Mouse (Mus musculus) small intestine, adult 2 months (tissue): Measurements from ENCODE around the gene Ddah1.

Experiments used
- CTCF ChIP-seq: fragments of 200-500 bp; IDR thresholded peaks from 2 replicates; pipeline ENCODE4 v1.5.1; 2012; ENCODE audit warnings: low read depth, mild to moderate bottlenecking, control low read depth, inconsistent platforms, low read length, moderate library complexity, mixed read lengths; ENCODE audit not compliant: insufficient replicate concordance, insufficient read length; ENCODE audit errors: extremely low read depth
- POLR2A ChIP-seq: fragments of 200-500 bp; IDR thresholded peaks from 2 replicates; pipeline ENCODE4 v1.6.1; 2012; ENCODE audit warnings: low read depth, mild to moderate bottlenecking, control low read depth, inconsistent platforms, low read length, moderate library complexity

GRCm38 (mm10) chr3:145798751-145799188, 40.3 kb downstream of the Ddah1 start:
- TF ChIP-seq POLR2A = no peak
- TF ChIP-seq CTCF = no peak
